Mouse (Mus musculus): ENCODE data around the gene Pknox2. TPM values are rescaled to one million over a fixed set of nuclear protein-coding genes. Genes with fewer than 3 reads are reported as not detected.

The Pknox2 gene
- polyA plus RNA-seq, 1 experiment: 83.7 TPM

DNA sequence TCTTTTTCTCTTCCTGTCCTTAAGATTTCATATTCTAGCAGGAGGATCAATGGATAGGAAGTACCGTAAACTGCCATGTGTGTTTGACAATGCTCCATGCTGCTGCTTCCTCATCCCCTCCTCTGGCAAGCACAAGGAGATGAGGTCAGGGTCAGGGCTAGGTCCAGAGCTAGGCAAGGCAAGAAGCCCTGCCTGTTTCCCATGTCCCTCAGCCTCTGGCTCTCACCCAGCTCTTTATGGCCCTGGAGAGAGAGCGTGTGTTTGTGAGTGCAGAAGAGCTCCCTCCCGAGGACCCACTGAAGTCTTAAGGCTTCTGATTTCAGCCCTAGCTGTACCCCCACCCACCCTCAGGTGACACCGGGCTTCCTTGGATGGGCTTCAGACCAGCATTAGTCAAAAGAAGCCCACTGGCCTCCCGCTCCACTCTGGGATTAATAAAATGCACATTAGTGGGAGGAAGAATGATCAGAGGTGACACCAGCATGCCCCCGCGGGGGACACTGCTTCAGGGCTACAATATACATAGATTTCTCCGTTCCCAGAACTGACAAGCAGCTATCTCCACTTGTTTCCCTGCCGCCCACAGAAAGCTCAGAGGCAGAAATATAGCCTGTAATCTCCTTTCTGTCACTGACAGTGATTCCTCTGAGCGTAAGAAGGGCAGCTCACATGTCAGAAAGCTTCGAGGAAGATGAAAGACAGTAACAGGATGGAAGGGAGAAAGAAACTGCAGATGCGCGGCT, 156.4 kb downstream of the Pknox2 start:
- no peaks in the 10 kb centered on the region for H3K36me3 ChIP-seq (ENCODE audit: control insufficient read depth, insufficient read depth, low read length)
- peak overlapping the region; percentile 58; the same call in 1 of the 2 replicates for H3K27ac ChIP-seq (ENCODE audit: control insufficient read depth, insufficient read depth, low read depth, low read length)
- H3K4me3 ChIP-seq (ENCODE audit: control insufficient read depth, low read depth, low read length): no peak overlapping the region
- no peaks in the 10 kb centered on the region for H3K27me3 ChIP-seq (ENCODE audit: control insufficient read depth, insufficient read depth, low read length)
- H3K4me1 ChIP-seq (ENCODE audit: control insufficient read depth, insufficient read depth, low read length): peaks cover 6% of the 10 kb centered on the region
- no peak for TF ChIP-seq POLR2A (IDR thresholded peaks at IDR 0.05; ENCODE audit: control insufficient read depth, low read depth, low read length)

DNA sequence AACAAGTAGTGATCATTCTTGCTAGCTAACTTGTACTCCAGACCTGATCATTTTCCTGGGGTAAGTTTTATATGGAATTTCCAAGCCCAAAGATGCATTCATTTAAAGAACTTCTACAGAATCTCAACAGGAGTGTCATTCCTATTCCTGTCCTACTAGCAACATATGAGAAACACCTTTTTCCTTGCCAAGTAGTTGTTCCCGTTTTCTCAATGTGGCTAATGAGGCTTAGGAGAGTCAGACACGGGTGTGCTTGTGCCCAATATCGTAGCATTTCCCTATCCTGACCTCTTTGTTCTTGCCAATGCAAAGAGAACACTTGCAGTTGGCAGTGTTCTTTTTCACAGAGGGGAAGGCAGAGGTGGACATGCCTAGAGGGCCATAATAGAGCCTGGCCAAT, 157.2 kb downstream of the Pknox2 start:
- TF ChIP-seq CTCF (IDR thresholded peaks at IDR 0.05; ENCODE audit: control insufficient read depth, insufficient read depth, insufficient replicate concordance, low read depth, low read length) (no peak), POLR2A (IDR thresholded peaks at IDR 0.05; ENCODE audit: control insufficient read depth, low read depth, low read length) (no peak)
- H3K36me3 ChIP-seq (ENCODE audit: control insufficient read depth, insufficient read depth, low read length): no peaks in the 10 kb centered on the region
- H3K27ac ChIP-seq (ENCODE audit: control insufficient read depth, insufficient read depth, low read depth, low read length): no peak overlapping the region
- peaks cover 6% of the 10 kb centered on the region for H3K4me1 ChIP-seq (ENCODE audit: control insufficient read depth, insufficient read depth, low read length)
- H3K27me3 ChIP-seq (ENCODE audit: control insufficient read depth, insufficient read depth, low read length): no peaks in the 10 kb centered on the region
- H3K4me3 ChIP-seq (ENCODE audit: control insufficient read depth, low read depth, low read length): no peak overlapping the region

DNA sequence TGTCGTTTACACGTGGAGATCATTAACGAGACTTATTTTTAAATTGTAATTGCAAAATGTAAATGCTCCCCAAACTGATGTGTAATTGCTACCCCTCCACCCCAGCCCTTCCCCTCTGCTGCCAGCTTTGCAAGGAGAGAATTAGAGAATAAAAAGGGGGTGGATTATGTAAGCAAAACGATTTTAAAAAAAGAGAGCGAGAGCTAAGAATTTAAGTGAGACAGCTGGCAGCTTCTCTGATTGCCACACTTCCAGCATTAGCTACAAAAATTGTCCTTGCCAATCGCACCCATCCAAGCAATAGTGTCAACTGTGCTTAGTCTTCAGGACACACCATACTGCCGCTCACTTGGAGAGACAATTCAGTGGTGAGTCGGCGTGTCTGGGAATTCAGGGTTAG, 162.0 kb downstream of the Pknox2 start:
- no peak overlapping the region for H3K4me3 ChIP-seq (ENCODE audit: control insufficient read depth, low read depth, low read length)
- no peaks in the 10 kb centered on the region for H3K36me3 ChIP-seq (ENCODE audit: control insufficient read depth, insufficient read depth, low read length)
- TF ChIP-seq CTCF (IDR thresholded peaks at IDR 0.05; ENCODE audit: control insufficient read depth, insufficient read depth, insufficient replicate concordance, low read depth, low read length) (no peak), POLR2A (IDR thresholded peaks at IDR 0.05; ENCODE audit: control insufficient read depth, low read depth, low read length) (no peak)
- no peaks in the 10 kb centered on the region for H3K27me3 ChIP-seq (ENCODE audit: control insufficient read depth, insufficient read depth, low read length)
- H3K4me1 ChIP-seq (ENCODE audit: control insufficient read depth, insufficient read depth, low read length): no peaks in the 10 kb centered on the region
- no peak overlapping the region for H3K27ac ChIP-seq (ENCODE audit: control insufficient read depth, insufficient read depth, low read depth, low read length)

DNA sequence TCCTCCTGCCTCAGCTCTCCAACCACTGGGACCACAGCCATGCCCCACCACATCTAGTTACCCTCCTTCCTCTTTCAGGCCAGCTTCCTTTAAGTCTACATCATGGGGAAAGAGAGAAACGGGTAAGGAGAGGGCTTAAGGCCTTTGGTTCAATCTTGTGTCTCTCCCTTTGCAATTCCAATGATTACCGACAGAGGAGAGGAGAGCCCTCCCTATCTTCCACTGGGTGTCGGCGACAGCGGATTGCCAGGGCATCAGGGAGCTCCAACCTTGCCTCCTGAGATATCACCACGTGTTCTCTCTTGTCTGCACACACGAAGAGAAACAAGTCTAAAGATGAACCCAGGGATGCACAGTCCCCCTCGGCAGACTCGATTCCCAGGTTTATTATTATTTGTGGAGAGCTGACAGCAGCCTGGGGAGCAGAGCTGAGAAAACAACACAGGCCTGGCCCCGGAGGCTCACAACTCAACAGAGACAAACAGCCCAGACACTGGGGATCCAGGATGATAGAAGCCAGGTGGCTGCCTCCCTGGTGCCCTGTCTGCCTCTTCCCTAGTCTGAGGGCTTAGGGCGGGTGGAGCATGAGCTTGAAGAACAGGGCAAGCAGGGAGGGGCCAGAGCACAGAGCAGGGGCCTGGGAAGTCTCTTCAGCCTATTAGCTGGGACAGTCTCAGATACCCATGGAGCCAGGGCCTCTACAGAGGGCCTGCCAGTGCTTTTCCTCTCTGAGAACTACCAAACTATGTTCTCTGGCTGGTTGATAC, 170.4 kb downstream of the Pknox2 start:
- Histone ChIP-seq H3K27me3 (ENCODE audit: control insufficient read depth, insufficient read depth, low read length) (no peaks in the 10 kb centered on the region), H3K27ac (ENCODE audit: control insufficient read depth, insufficient read depth, low read depth, low read length) (no peak overlapping the region), H3K36me3 (ENCODE audit: control insufficient read depth, insufficient read depth, low read length) (no peaks in the 10 kb centered on the region), H3K4me3 (ENCODE audit: control insufficient read depth, low read depth, low read length) (no peak overlapping the region), H3K4me1 (ENCODE audit: control insufficient read depth, insufficient read depth, low read length) (no peaks in the 10 kb centered on the region)
- TF ChIP-seq CTCF (IDR thresholded peaks at IDR 0.05; ENCODE audit: control insufficient read depth, insufficient read depth, insufficient replicate concordance, low read depth, low read length) (peak; percentile 28; the same call in 1 of the 2 replicates), POLR2A (IDR thresholded peaks at IDR 0.05; ENCODE audit: control insufficient read depth, low read depth, low read length) (no peak)

DNA sequence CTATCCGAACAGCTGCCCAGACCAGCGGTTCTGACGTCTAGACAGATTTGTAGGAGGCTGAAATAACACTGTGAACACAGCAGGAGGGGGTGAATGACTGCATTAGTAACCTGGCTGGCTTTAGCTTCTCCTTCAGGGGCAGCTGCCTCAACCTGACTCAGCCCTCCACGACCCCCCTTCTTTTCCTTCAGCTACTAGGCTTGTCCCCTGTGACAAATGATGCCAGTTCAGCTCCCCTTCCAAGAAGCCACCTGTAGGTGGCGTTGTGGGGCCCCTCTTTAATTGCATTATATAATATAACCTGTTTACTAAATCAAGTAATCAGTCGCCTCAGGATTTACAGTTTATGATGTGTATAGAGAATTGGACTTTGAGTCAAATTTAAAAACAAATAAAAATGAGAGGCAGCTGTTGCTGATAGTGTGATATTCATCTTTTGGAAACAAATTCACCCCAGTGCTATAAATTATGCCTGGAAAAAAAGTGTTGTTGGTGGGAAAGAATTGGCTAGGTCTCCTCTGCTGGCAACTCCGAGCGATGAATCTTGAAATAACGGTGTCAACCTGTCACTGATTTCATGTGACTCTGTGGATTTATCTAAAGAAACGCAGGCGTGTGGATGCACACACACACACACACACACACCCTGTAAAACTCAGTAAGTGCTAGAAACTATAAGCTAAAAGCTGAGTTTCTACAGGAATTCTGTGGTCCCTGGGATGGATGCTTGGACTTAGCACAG, 173.6 kb downstream of the Pknox2 start:
- Histone ChIP-seq H3K4me1 (ENCODE audit: control insufficient read depth, insufficient read depth, low read length) (no peaks in the 10 kb centered on the region), H3K27me3 (ENCODE audit: control insufficient read depth, insufficient read depth, low read length) (no peaks in the 10 kb centered on the region), H3K36me3 (ENCODE audit: control insufficient read depth, insufficient read depth, low read length) (no peaks in the 10 kb centered on the region), H3K4me3 (ENCODE audit: control insufficient read depth, low read depth, low read length) (no peak overlapping the region), H3K27ac (ENCODE audit: control insufficient read depth, insufficient read depth, low read depth, low read length) (no peak overlapping the region)
- TF ChIP-seq POLR2A (IDR thresholded peaks at IDR 0.05; ENCODE audit: control insufficient read depth, low read depth, low read length) (no peak), CTCF (IDR thresholded peaks at IDR 0.05; ENCODE audit: control insufficient read depth, insufficient read depth, insufficient replicate concordance, low read depth, low read length) (no peak)

DNA sequence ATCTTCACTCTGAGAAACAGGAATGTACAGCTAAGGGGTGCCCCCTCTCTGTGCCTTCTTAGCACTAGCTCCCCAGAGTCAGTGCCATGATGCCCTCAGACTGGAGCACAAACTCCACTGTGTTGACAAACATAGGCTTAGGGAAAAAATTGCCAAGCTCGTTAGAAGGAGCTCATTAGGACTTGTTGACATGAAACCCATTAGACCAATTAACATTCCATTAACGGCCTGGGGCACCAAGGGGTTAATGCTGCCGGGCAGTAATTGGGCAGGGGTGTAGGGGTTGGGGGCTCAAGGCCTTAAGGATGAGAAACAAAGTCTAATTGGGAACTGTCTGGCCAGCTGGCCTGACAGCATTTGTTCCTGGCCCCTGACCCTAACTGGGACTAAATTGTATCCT, 175.1 kb downstream of the Pknox2 start:
- no peak overlapping the region for H3K27ac ChIP-seq (ENCODE audit: control insufficient read depth, insufficient read depth, low read depth, low read length)
- H3K4me3 ChIP-seq (ENCODE audit: control insufficient read depth, low read depth, low read length): no peak overlapping the region
- peaks cover 6% of the 10 kb centered on the region; the same call in 1 of the 2 replicates for H3K4me1 ChIP-seq (ENCODE audit: control insufficient read depth, insufficient read depth, low read length)
- no peaks in the 10 kb centered on the region for H3K27me3 ChIP-seq (ENCODE audit: control insufficient read depth, insufficient read depth, low read length)
- H3K36me3 ChIP-seq (ENCODE audit: control insufficient read depth, insufficient read depth, low read length): no peaks in the 10 kb centered on the region
- TF ChIP-seq POLR2A (IDR thresholded peaks at IDR 0.05; ENCODE audit: control insufficient read depth, low read depth, low read length): no peak
- TF ChIP-seq CTCF (IDR thresholded peaks at IDR 0.05; ENCODE audit: control insufficient read depth, insufficient read depth, insufficient replicate concordance, low read depth, low read length): no peak

DNA sequence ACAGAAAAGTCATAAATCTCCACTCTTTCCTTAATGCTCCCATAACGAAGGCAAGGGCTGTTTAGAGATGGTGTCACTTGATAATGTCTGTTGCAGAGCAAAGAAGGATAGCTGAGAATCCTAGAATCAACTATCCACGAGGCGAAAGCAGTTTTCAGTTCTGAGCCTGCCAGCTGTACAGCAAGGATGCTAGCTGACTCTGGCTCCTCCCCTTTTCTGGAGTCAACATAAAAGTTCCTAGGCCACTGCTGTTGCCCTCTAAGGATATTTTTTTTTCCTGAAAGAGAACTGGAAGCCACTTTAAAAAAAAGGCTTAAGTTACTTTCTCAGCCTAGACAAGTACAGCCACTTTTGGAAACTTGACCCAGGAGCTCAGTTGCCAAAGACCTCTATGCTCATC, 176.1 kb downstream of the Pknox2 start:
- TF ChIP-seq POLR2A (IDR thresholded peaks at IDR 0.05; ENCODE audit: control insufficient read depth, low read depth, low read length): no peak
- TF ChIP-seq CTCF (IDR thresholded peaks at IDR 0.05; ENCODE audit: control insufficient read depth, insufficient read depth, insufficient replicate concordance, low read depth, low read length): no peak

More for the DNA sequence above, 176.1 kb downstream of the Pknox2 start:
- H3K4me3 ChIP-seq (ENCODE audit: control insufficient read depth, low read depth, low read length): no peak overlapping the region
- no peaks in the 10 kb centered on the region for H3K27me3 ChIP-seq (ENCODE audit: control insufficient read depth, insufficient read depth, low read length)
- H3K27ac ChIP-seq (ENCODE audit: control insufficient read depth, insufficient read depth, low read depth, low read length): no peak overlapping the region; the same call in 1 of the 2 replicates
- H3K4me1 ChIP-seq (ENCODE audit: control insufficient read depth, insufficient read depth, low read length): peaks cover 6% of the 10 kb centered on the region; the same call in 1 of the 2 replicates
- no peaks in the 10 kb centered on the region for H3K36me3 ChIP-seq (ENCODE audit: control insufficient read depth, insufficient read depth, low read length)
